ENCODE assay signal across 10 mouse cellular contexts in genomic region chr8:104961537-104961961, GRCm38 (mm10). TPM values are rescaled to one million over a fixed set of nuclear protein-coding genes. Genes with fewer than 3 reads are reported as not detected.
DNase-seq lines count a peak whose midpoint lies in the region; ATAC-seq lines count a peak whose summit lies in the region.
"Had no signal": no experiment of that assay in that cellular context is flagged by ENCODE, and none has a peak within 500 bp of the region (broad histone marks: within the 10 kb centered on the region; RNA-seq: fewer than 3 reads in every experiment).

Ces2g (plus strand) TSS chr8:104961718.

- no peaks in the 10 kb centered on the region for H3K4me1 ChIP-seq in forebrain, embryonic 11.5 days (replicated peaks; ENCODE audit: control insufficient read depth, insufficient read depth, low read length)
- H3K4me1 ChIP-seq: hindbrain, embryonic 15.5 days; neural tube, embryonic 12.5 days had no signal

- no peak within 1 kb of the TSS for H3K4me3 ChIP-seq in forebrain, embryonic 11.5 days (ENCODE audit: low read depth, low read length)
- H3K4me3 ChIP-seq: hindbrain, embryonic 15.5 days; neural tube, embryonic 12.5 days had no signal

- intact Hi-C loops in heart, postnatal 36 days (cut with DNase I), result no loop called here

- DNase-seq in spleen, adult 12 weeks (ENCODE audit: low spot score), result peak; percentile 40
- DNase-seq in spleen, adult 18-20 months, result no peak
- peak; percentile 53 to 59 for DNase-seq in heart, postnatal 36 days
- DNase-seq in lung, postnatal 14 days, result peak; percentile 27
- peak; percentile 24 for DNase-seq in urinary bladder, postnatal 25 days (ENCODE audit: low spot score)
- no peak for DNase-seq in forebrain, embryonic 11.5 days (ENCODE audit: low spot score)
- DNase-seq in frontal cortex, postnatal 25 days (ENCODE audit: low spot score in 2 of 2), result no peak
- DNase-seq in layer of hippocampus, postnatal 25 days (ENCODE audit: extremely low spot score in 1 of 2, low spot score in 1 of 2), result no peak

- H3K9ac ChIP-seq in forebrain, embryonic 11.5 days (ENCODE audit: low read length), result no peak within 1 kb of the TSS
- H3K9ac ChIP-seq: hindbrain, embryonic 15.5 days; neural tube, embryonic 12.5 days had no signal

- WGBS in forebrain, embryonic 11.5 days, result 71% methylated on average over 5 of the region's 5 CpGs

- no peaks in the 10 kb centered on the region for H3K9me3 ChIP-seq in forebrain, embryonic 11.5 days (ENCODE audit: control insufficient read depth, low read length)
- H3K9me3 ChIP-seq: hindbrain, embryonic 15.5 days; neural tube, embryonic 12.5 days had no signal

- no peak within 1 kb of the TSS for H3K4me2 ChIP-seq in forebrain, embryonic 11.5 days (ENCODE audit: low read depth, low read length, severe bottlenecking)
- H3K4me2 ChIP-seq: hindbrain, embryonic 15.5 days; neural tube, embryonic 12.5 days had no signal

- H3K27ac ChIP-seq in forebrain, embryonic 11.5 days (ENCODE audit: low read depth, low read length), result no peak within 1 kb of the TSS
- H3K27ac ChIP-seq: hindbrain, embryonic 15.5 days; neural tube, embryonic 12.5 days had no signal

- ATAC-seq in forebrain, embryonic 11.5 days (replicated peaks; ENCODE audit: low FRiP score), result no peak

- H3K27me3 ChIP-seq in forebrain, embryonic 11.5 days (ENCODE audit: control insufficient read depth, insufficient read depth, low read length), result no peaks in the 10 kb centered on the region
- H3K27me3 ChIP-seq: hindbrain, embryonic 15.5 days; neural tube, embryonic 12.5 days had no signal

- no peaks in the 10 kb centered on the region for H3K36me3 ChIP-seq in forebrain, embryonic 11.5 days (ENCODE audit: control insufficient read depth, insufficient read depth, low read length)
- H3K36me3 ChIP-seq: hindbrain, embryonic 15.5 days; neural tube, embryonic 12.5 days had no signal

RNA-seq across cellular contexts. Expression of gene Ces2g, which starts in this region (rescaled TPM):
- 1 to 10 TPM; 2.9 to 4.1 TPM for total RNA-seq in heart, postnatal 36 days (2021)
- not detected in 2 replicates for polyA plus RNA-seq in forebrain, embryonic 11.5 days (2014; fragmentation: Nextera tagmentation; extraction: Ambion mirVana)
- under 1 TPM; 0.19 to 0.20 TPM for total RNA-seq in layer of hippocampus, postnatal 25 days (2021)
- polyA plus RNA-seq: hindbrain, embryonic 15.5 days; neural tube, embryonic 12.5 days had no signal

Comparison
In these comparisons a context has a peak if more than half of its experiments do, and no peak if none do; other contexts are left out.
1. DNase-seq: peak in spleen, adult 12 weeks (single experiment), heart, postnatal 36 days (2 of 2), lung, postnatal 14 days (single experiment) and urinary bladder, postnatal 25 days (single experiment); none in spleen, adult 18-20 months (0 of 2), forebrain, embryonic 11.5 days (single experiment), frontal cortex, postnatal 25 days (0 of 2) and layer of hippocampus, postnatal 25 days (0 of 2).